Mouse (Mus musculus) olfactory bulb, adult 2 months (tissue): ENCODE measurements around the gene Dhx8. TPM values are rescaled to one million over a fixed set of nuclear protein-coding genes. Genes with fewer than 3 reads are reported as not detected.

ENCODE experiments used
- H3K27ac ChIP-seq: fragments of 200-500 bp; 2 replicates; pipeline ENCODE4 v1.5.1; 2012; ENCODE audit warnings: low read depth, low read length; ENCODE audit not compliant: insufficient read depth
- H3K4me1 ChIP-seq: fragments of 200-500 bp; 2 replicates; pipeline ENCODE4 v1.6.1; 2012; ENCODE audit warnings: low read length; ENCODE audit not compliant: control insufficient read depth, insufficient read depth
- H3K4me3 ChIP-seq: fragments of 200-500 bp; 2 replicates; pipeline ENCODE4 v1.5.1; 2012; ENCODE audit warnings: mild to moderate bottlenecking, low read depth, low read length, moderate library complexity; ENCODE audit not compliant: insufficient read depth
- CTCF ChIP-seq: fragments of 200-500 bp; IDR thresholded peaks from 2 replicates; pipeline ENCODE4 v1.5.1; 2012; ENCODE audit warnings: low read depth, mild to moderate bottlenecking, low read length, moderate library complexity; ENCODE audit not compliant: insufficient read depth
- POLR2A ChIP-seq: fragments of 200-500 bp; IDR thresholded peaks from 2 replicates; pipeline ENCODE4 v1.6.1; 2012; ENCODE audit warnings: mild to moderate bottlenecking, low read depth, low read length, moderate library complexity; ENCODE audit not compliant: insufficient read depth
- WGBS: fragments of 180-500 bp; shearing (Covaris S2); methylation state at CpG from one replicate; pipeline ENCODE4 v1.1.7; 2018; 5-methylcytosine and 5-hydroxymethylcytosine counted together
- polyA plus RNA-seq: library from polyadenylated mRNA; stranded (reverse); fragments of >200 nt; gene quantifications from 2 replicates; pipeline ENCODE4 v1.2.4, GENCODE M21; 2012; ENCODE audit warnings: low replicate concordance; ENCODE audit not compliant: missing spikeins, insufficient read depth, insufficient read length

Gene Dhx8
- not detected in 2 replicates for polyA plus RNA-seq

DNA sequence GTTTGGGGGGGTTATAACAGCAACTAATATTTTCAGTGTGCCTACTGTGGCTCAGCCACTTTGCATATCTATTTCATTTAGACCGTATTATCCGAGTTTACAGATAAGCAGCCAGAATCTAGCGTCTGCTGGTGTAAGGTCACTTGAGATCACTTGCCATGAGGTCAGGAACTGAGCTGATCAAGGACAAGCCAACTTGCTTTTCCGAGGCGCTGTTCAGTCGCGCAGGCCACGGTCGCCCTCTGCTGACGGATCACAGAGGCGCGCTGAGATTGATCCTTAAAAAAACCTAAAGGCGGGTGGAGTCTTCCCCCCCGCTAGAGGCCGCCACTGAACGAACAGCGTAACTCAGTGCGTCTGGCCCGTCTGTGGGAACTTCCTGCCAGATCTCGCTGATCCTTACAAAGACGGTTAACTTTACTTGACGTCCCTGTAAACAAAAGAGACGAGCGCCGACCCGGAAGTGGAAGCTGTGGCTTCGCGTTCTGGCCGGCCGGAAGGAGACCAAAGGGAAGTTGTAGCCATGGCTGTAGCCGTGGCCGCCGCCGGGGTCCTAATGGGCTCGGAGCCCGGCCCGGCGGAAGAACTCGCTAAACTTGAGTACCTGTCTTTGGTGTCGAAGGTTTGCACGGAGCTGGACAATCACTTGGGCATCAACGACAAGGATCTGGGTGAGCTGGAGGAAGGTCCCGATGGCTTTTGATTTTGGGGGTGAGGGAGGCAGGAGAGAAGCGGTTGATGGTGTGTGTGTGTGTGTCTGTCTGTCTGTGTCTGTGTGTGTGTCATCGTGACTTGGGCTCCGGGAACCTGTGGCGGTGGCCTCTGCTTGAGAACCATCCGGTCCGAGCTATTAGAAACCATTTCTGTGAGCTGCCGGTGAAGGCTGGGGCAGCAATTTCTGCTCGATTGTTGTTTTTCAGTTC lies at the start of gene Dhx8:
Gene Dhx8 (plus strand): TSS at position 402 of the 923 bp plus-strand sequence.
- Histone ChIP-seq H3K4me1 (no peaks in the 10 kb centered on the region; the same call in 1 of the 2 replicates), H3K4me3 (peak within 1 kb of the TSS; percentile 83), H3K27ac (no peak within 1 kb of the TSS)
- peak; percentile 99 for TF ChIP-seq CTCF
- 0 out of 2 replicates have a peak, but pooled peaks have one; percentile 54 for TF ChIP-seq POLR2A
- under 1% methylated on average over 51 of the region's 51 CpGs for WGBS

DNA sequence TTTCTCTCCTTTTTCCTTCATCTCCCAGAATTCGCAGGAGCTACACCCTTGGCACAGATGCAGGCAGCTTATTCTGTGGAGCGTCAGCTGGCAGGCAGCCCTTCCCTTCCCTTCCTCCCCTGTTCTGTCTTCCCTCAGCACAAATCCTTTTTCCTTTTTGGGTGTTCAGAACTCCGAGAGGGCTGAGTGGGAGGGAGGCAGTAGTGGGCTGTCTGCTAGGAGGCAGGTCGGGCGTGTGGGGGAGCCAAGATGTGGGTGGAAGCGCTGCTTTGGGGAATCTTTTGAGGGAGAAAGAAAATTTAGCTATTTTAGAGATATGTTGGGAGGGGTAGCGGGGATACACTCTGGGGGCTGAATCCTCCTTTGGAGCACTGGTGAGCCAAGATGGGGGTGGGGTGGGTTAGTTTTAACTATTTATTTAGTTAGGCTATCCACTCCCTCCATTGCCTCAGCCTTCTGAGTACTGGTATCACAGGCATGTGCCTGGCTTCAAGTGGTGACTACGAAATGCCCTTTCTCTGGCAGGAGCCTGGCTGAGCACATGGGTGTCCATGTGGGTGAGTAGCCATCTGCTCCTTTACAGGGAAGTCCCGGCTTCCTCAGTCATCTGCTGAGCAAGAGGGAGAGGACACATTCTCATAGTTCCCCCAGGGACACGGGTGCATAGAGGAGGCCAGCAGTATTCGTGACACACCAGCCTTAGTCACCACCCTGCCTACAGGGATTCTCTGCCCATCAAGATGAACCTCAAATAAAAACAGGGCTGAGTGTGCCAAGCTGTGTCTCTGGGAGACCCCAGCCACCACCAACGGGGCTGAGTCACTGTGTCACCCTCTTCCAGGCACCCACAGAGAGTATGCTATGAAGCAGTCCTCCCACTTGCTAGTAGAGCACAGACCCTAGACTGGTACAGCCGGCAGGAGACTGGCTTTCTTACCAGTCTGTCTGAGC lies 45.1 kb upstream of the Dhx8 start:
- Histone ChIP-seq H3K4me1 (peaks cover 27% of the 10 kb centered on the region), H3K4me3 (no peak overlapping the region), H3K27ac (peak overlapping the region; percentile 97)
- 8% methylated on average over 13 of the region's 13 CpGs for WGBS
- TF ChIP-seq CTCF (no peak), POLR2A (no peak)

DNA sequence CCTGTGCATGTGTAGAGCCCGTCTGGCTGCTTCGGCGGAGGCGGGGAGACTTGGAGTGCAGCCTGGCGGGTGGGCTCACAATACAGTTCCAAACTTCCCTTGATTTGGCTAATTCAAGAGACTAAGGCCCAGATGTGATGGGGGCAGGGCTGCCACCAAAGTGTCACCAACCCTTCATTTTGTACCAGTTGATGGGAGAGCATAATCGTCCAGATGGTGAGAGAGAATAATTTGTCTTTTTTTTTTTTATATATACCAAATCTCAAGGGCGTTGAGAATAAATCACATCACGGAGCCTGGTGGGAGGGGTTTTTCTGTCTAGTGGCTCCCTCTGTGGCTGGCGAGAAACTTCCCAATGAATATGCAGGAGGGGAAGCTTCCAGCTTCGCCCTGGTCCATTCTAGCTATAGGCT lies 43.0 kb upstream of the Dhx8 start:
- Histone ChIP-seq H3K4me1 (peaks cover 29% of the 10 kb centered on the region), H3K4me3 (no peak overlapping the region), H3K27ac (peak overlapping the region; percentile 76)
- no peak for TF ChIP-seq POLR2A
- TF ChIP-seq CTCF = no peak
- WGBS = 23% methylated on average over 10 of the region's 10 CpGs

DNA sequence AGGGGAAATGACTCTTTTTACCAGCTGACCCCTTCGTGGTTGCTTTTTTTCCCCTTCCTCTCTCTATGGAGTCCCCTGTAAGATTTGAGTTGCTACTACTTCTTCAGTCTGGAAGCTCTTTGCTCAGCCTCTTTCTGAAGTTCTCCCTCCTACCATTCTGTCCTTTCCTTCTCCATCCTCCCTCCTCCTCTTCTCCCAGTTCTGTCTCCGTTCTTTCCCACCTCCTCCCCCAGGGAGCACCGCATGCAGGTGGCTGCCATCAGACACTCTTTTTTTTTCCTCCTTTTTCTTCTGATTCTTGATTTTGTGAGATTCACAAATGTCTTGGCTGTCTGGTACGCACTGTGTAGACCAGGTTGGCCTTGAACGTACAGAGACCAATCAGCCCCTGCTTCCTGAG lies 42.4 kb upstream of the Dhx8 start:
- WGBS = 51% methylated on average over 5 of the region's 5 CpGs
- Histone ChIP-seq H3K4me1 (peaks cover 30% of the 10 kb centered on the region), H3K27ac (peak overlapping the region; percentile 45; the same call in 1 of the 2 replicates)

DNA sequence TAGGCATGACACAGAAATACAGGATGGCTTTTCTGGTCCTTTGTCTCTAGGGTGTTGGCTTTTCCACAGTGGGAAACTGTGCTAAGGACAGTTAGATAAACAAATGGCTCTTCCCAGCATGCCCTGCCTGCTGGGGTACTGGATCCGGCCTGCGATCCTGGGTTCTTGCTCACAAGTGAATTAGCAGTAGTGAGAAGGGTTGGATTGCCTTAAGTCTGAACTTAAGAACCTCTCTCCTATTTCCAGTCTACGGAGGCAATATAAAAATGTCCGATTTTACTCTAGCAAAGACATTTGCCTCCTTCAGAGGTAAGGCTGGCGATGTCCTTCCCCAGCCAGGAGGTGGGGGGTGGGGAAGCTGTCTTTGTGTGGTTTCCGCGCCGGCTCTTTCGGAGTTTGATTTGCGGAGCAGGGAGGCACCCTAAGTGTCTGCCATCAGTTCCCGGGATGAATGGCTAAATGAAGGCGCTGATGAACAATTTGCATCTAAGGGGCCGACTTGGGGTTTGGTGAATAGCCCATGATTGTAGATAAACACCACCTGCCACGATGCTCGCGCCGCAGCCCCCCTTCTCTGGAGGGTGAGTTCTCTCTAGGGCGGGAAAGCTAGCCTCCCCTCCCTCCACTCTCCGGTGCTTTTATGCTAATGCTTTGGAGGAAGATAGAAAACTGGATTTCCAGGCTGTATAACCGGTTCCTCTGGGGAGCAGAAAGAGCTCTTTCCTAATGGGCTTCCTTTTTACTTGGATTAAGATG lies 36.6 kb upstream of the Dhx8 start:
- 14% methylated on average over 20 of the region's 20 CpGs for WGBS
- H3K4me1 ChIP-seq = peaks cover 27% of the 10 kb centered on the region
- TF ChIP-seq POLR2A (no peak), CTCF (no peak)
- peak overlapping the region; percentile 10; the same call in 1 of the 2 replicates for H3K27ac ChIP-seq
- 0 out of 2 replicates have a peak overlapping the region, but pooled peaks have one; percentile 1 for H3K4me3 ChIP-seq

More for the DNA sequence above, 42.4 kb upstream of the Dhx8 start:
- no peak overlapping the region for H3K4me3 ChIP-seq
- TF ChIP-seq CTCF = no peak

DNA sequence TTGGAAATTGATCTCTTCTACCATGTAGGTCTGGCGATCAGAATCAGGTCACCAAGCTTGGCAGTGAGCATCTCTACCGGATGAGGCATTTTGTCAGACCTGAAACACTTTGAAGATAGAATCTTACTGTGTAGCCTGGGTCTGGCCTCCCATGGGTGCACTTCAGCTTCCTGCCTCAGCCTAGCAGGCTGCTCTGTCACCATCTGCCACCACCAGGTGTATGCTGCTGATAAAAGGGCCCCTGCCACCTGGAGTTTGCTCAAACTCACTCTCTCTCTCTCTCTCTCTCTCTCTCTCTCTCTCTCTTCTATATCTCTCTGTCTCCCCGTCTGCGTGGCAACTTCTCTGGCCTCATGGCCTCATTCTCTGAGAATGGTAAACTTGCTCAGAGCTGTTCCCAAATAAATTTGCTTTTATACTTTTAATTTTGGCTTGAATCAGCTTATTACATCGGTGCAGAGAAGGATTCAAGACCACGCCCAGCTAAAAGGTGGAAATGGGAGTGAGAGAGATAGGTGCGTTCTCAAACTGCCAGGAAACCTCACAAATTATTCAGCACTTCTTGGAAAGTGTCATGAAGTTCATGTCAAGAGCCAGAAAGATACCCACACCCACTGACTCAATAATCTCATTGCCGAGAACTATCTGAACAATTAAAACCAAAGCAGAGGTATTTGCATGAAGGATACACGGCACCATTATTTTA lies 35.4 kb upstream of the Dhx8 start:
- peaks cover 27% of the 10 kb centered on the region for H3K4me1 ChIP-seq
- no peak overlapping the region for H3K27ac ChIP-seq
- 94% methylated on average over 9 of the region's 9 CpGs for whole genome bisulfite sequencing
- H3K4me3 ChIP-seq = no peak overlapping the region
- TF ChIP-seq POLR2A (no peak), CTCF (no peak)

DNA sequence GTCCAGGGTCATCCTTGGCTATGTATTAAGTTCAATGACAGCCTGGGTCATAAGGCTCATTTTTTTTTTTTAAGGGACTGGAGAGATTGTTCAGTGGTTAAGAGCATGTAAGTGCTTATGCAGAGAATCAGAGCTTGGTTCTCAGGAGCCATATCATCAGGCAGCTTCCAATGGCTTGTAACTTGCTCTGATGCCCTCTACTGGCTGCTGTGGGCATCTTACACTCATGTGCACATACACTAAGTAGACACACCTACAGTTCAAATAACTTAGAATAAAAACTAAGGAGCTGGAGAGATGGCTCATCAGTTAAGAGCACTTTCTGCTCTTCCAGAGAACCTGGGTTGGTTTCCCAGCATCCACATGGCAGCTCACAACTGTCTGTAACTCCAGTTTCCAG lies 34.6 kb upstream of the Dhx8 start:
- TF ChIP-seq CTCF = no peak
- TF ChIP-seq POLR2A = no peak
- peaks cover 27% of the 10 kb centered on the region for H3K4me1 ChIP-seq
- no peak overlapping the region for H3K4me3 ChIP-seq
- H3K27ac ChIP-seq = no peak overlapping the region
